Mouse (Mus musculus): ENCODE measurements around the gene Babam2. TPM values are rescaled to one million over a fixed set of nuclear protein-coding genes. Genes with fewer than 3 reads are reported as not detected.
A peak's percentile ranks its signal among the peaks of the same experiment; 100 is the strongest.

The Babam2 gene
- total and polyA plus RNA-seq, 3 experiments, result 25.2 to 32.9 (median 28.4) TPM

DNA sequence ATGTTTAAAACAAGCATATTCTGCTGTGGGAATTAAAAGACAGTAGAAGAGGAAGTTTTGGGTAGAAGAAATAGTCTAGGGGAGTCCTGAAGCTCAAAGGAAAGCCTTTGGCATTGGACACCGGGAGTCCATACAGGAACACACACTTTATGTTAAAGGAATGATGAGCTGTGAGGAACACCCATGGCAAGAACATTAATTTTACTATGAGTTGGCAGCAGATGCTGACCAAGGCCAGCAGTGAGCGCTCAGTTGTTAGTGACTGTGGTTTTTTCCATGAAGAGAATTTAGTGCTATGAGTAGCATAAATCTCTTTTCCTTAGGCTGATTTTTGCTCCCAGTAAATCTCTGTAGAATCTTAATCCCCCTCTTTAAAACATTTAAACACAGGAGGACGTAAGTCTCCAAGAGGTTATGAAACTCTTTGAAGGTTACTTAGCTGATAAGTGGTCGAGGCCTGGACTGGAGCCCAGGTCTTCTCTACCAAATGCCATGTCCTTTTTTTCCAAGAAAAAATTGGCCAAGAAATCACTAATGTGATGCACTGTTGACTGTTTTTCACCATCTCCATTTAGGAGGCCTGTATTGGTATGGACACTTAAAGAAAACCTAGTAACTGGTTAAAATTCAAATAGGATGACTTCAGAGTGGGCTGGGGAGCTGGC lies 18.1 kb downstream of the Babam2 start:
- peaks cover 2% of the 10 kb centered on the region; the same call in 1 of the 2 replicates for H3K36me3 ChIP-seq (ENCODE audit: control insufficient read depth, insufficient read depth, low read length)
- intact Hi-C loops (cut with DNase I), result no loop called here
- H3K4me1 ChIP-seq (ENCODE audit: control insufficient read depth, insufficient read depth, low read length), result no peaks in the 10 kb centered on the region
- TF ChIP-seq CTCF (IDR thresholded peaks at IDR 0.05) (no peak), EP300 (IDR thresholded peaks at IDR 0.05; ENCODE audit: insufficient read depth, low read depth, low read length) (no peak), POLR2A (IDR thresholded peaks at IDR 0.05; ENCODE audit: insufficient read depth, low read depth, low read length) (no peak)
- no peak overlapping the region for H3K9ac ChIP-seq (ENCODE audit: low read depth, low read length)
- no peaks in the 10 kb centered on the region for H3K79me2 ChIP-seq (replicated peaks; ENCODE audit: control insufficient read depth, insufficient read depth, low read length)
- no peak overlapping the region for H3K4me3 ChIP-seq
- 66% methylated on average over 4 of the region's 4 CpGs for WGBS
- DNase-seq, result no peak
- no peaks in the 10 kb centered on the region for H3K27me3 ChIP-seq (ENCODE audit: control insufficient read depth, insufficient read depth, low read length)
- no peak overlapping the region for H3K27ac ChIP-seq

DNA sequence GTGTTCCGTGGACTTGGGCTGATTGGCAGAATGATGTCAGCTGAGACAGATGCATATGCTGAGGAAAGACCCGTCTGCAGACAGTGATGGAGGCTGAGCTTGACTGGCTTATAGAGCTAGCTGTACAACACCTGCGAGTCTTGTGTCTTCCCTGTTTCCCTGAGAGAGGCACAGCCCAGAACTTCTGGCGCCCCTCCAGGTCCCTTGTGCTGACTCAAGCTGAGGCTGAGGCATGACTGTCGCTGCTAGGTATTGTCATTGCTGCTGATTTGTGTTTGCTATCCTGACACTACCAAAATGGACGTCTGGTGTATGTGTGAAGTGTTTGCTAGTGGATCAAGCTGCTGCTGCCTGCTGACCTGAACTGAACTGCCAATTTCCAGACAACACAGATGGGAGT lies 27.0 kb downstream of the Babam2 start:
- H3K36me3 ChIP-seq (ENCODE audit: control insufficient read depth, insufficient read depth, low read length), result peaks cover 5% of the 10 kb centered on the region; the same call in 1 of the 2 replicates
- 66% methylated on average over 6 of the region's 6 CpGs for WGBS
- no peaks in the 10 kb centered on the region for H3K27me3 ChIP-seq (ENCODE audit: control insufficient read depth, insufficient read depth, low read length)
- H3K4me3 ChIP-seq, result no peak overlapping the region
- no peak overlapping the region for H3K9ac ChIP-seq (ENCODE audit: low read depth, low read length)
- DNase-seq, result no peak
- no peaks in the 10 kb centered on the region for H3K79me2 ChIP-seq (replicated peaks; ENCODE audit: control insufficient read depth, insufficient read depth, low read length)
- intact Hi-C loops (cut with DNase I), result no loop called here
- no peak overlapping the region for H3K27ac ChIP-seq
- H3K4me1 ChIP-seq (ENCODE audit: control insufficient read depth, insufficient read depth, low read length), result peaks cover 4% of the 10 kb centered on the region
- TF ChIP-seq CTCF (IDR thresholded peaks at IDR 0.05), result no peak
- no peak for TF ChIP-seq EP300 (IDR thresholded peaks at IDR 0.05; ENCODE audit: insufficient read depth, low read depth, low read length)
- TF ChIP-seq POLR2A (IDR thresholded peaks at IDR 0.05; ENCODE audit: insufficient read depth, low read depth, low read length), result no peak

DNA sequence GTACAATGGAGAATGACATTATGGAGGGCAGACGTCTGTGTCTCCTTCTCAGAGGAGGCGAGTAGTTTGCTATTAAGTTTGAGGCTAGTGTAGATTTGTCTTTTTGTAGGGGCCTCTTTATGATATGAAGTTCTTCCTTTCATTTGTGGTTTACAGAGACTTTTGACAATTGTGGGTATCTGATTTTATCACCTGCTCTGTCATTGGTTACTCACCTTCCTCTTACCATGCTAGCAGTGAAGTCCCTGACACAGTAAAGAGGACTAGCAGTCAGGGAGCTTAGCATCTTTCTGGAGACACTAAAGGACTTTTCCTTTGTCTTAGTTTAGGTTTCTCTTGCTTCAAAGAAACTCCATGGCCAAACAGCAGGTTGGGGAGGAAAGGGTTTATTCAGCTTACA lies 28.4 kb downstream of the Babam2 start:
- no peak overlapping the region for H3K9ac ChIP-seq (ENCODE audit: low read depth, low read length)
- peaks cover 5% of the 10 kb centered on the region; the same call in 1 of the 2 replicates for H3K36me3 ChIP-seq (ENCODE audit: control insufficient read depth, insufficient read depth, low read length)
- WGBS, result 96% methylated on average over 2 of the region's 2 CpGs
- intact Hi-C loops (cut with DNase I), result loop anchor here (2.0 kb wide), 1 partner anchor 27 kb away; no protein-coding TSS in a partner anchor
- no peak overlapping the region for H3K4me3 ChIP-seq
- H3K4me1 ChIP-seq (ENCODE audit: control insufficient read depth, insufficient read depth, low read length), result peaks cover 4% of the 10 kb centered on the region
- DNase-seq, result no peak
- no peaks in the 10 kb centered on the region for H3K79me2 ChIP-seq (replicated peaks; ENCODE audit: control insufficient read depth, insufficient read depth, low read length)
- no peaks in the 10 kb centered on the region for H3K27me3 ChIP-seq (ENCODE audit: control insufficient read depth, insufficient read depth, low read length)
- peak overlapping the region; percentile 57 for H3K27ac ChIP-seq
- TF ChIP-seq EP300 (IDR thresholded peaks at IDR 0.05; ENCODE audit: insufficient read depth, low read depth, low read length) (no peak), CTCF (IDR thresholded peaks at IDR 0.05) (no peak), POLR2A (IDR thresholded peaks at IDR 0.05; ENCODE audit: insufficient read depth, low read depth, low read length) (no peak)

DNA sequence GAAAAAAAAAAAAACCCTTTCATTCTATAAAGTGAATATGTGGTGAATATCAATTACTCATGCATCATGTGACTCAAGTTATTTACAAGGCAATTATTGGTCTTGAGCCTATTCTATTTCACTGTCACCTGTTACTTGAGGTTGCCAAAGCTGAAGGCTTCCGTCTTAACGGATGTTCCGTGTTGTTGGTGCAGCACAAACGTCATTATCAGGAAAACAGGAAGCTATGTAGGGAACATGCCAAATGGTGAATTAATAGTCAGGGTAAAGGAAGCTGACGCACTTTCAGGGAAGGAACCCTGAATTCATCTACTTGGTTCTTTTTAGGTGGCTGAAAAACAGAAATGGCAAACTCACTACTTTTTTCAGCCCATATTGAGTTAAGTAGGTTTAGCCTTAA lies 30.0 kb downstream of the Babam2 start:
- no peak for DNase-seq
- no peak overlapping the region for H3K4me3 ChIP-seq
- intact Hi-C loops (cut with DNase I), result loop anchor here (2.0 kb wide), 1 partner anchor 29 kb away; no protein-coding TSS in a partner anchor
- H3K4me1 ChIP-seq (ENCODE audit: control insufficient read depth, insufficient read depth, low read length), result peaks cover 5% of the 10 kb centered on the region
- no peaks in the 10 kb centered on the region for H3K27me3 ChIP-seq (ENCODE audit: control insufficient read depth, insufficient read depth, low read length)
- H3K79me2 ChIP-seq (replicated peaks; ENCODE audit: control insufficient read depth, insufficient read depth, low read length), result no peaks in the 10 kb centered on the region
- H3K36me3 ChIP-seq (ENCODE audit: control insufficient read depth, insufficient read depth, low read length), result peaks cover 5% of the 10 kb centered on the region; the same call in 1 of the 2 replicates
- TF ChIP-seq CTCF (IDR thresholded peaks at IDR 0.05), result no peak
- no peak for TF ChIP-seq POLR2A (IDR thresholded peaks at IDR 0.05; ENCODE audit: insufficient read depth, low read depth, low read length)
- TF ChIP-seq EP300 (IDR thresholded peaks at IDR 0.05; ENCODE audit: insufficient read depth, low read depth, low read length), result no peak
- H3K27ac ChIP-seq, result peak overlapping the region; percentile 57
- 36% methylated on average over 5 of the region's 5 CpGs for WGBS
- no peak overlapping the region for H3K9ac ChIP-seq (ENCODE audit: low read depth, low read length)

- Histone ChIP-seq H3K36me3 (ENCODE audit: control insufficient read depth, insufficient read depth, low read length) (peaks cover 5% of the 10 kb centered on the region; the same call in 1 of the 2 replicates), H3K9ac (ENCODE audit: low read depth, low read length) (no peak overlapping the region), H3K4me1 (ENCODE audit: control insufficient read depth, insufficient read depth, low read length) (peaks cover 3% of the 10 kb centered on the region), H3K4me3 (no peak overlapping the region), H3K79me2 (replicated peaks; ENCODE audit: control insufficient read depth, insufficient read depth, low read length) (no peaks in the 10 kb centered on the region), H3K27me3 (ENCODE audit: control insufficient read depth, insufficient read depth, low read length) (no peaks in the 10 kb centered on the region), H3K27ac (no peak overlapping the region; the same call in 1 of the 2 replicates)
- TF ChIP-seq POLR2A (IDR thresholded peaks at IDR 0.05; ENCODE audit: insufficient read depth, low read depth, low read length) (no peak), CTCF (IDR thresholded peaks at IDR 0.05) (no peak), EP300 (IDR thresholded peaks at IDR 0.05; ENCODE audit: insufficient read depth, low read depth, low read length) (no peak)
- no peak for DNase-seq
- intact Hi-C loops (cut with DNase I), result loop anchor here (2.0 to 5.0 kb wide), 2 partner anchors 16 to 35 kb away; no protein-coding TSS in a partner anchor
- WGBS, result 34% methylated on average over 3 of the region's 3 CpGs
These were observed 35.3 kb downstream of the Babam2 start for GRCm38 (mm10) chr5:31732644-31733338.

DNA sequence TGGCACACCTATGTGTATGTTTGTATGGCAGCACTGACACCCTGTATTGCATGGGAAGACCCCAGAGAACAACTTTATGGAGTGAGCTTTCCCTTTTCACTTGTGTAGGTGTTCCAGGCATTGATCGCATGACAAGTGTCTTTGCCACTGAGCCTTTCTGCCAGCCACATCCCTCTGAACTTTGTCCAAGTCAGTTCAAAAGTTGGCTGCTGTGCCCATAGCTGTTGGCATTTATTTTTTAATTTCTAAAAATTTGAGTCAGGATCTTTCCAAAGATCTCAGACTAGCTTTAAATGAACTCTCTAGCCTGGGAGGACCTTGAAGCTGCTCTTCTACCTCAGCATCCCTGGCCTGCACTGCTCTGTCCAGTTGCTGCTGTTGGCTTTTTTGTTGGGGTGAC lies 44.4 kb downstream of the Babam2 start:
- Histone ChIP-seq H3K4me1 (ENCODE audit: control insufficient read depth, insufficient read depth, low read length) (peaks cover 3% of the 10 kb centered on the region), H3K9ac (ENCODE audit: low read depth, low read length) (no peak overlapping the region), H3K4me3 (no peak overlapping the region), H3K27me3 (ENCODE audit: control insufficient read depth, insufficient read depth, low read length) (no peaks in the 10 kb centered on the region), H3K27ac (no peak overlapping the region), H3K79me2 (replicated peaks; ENCODE audit: control insufficient read depth, insufficient read depth, low read length) (no peaks in the 10 kb centered on the region), H3K36me3 (ENCODE audit: control insufficient read depth, insufficient read depth, low read length) (no peaks in the 10 kb centered on the region)
- intact Hi-C loops (cut with DNase I), result no loop called here
- TF ChIP-seq CTCF (IDR thresholded peaks at IDR 0.05), result no peak
- DNase-seq, result no peak
- WGBS, result 72% methylated on average over 1 of the region's 1 CpGs
